22 mouse cellular contexts compared by ENCODE assay signal in genomic region chr17:75388402-75388801, GRCm38 (mm10). TPM values are rescaled to one million over a fixed set of nuclear protein-coding genes. Genes with fewer than 3 reads are reported as not detected.
A peak's percentile ranks its signal among the peaks of the same experiment; 100 is the strongest.
DNase-seq lines count a peak whose midpoint lies in the region; TF ChIP-seq lines count a peak whose summit lies in the region.
"Had no signal": no experiment of that assay in that cellular context is flagged by ENCODE, and none has a peak within 500 bp of the region (broad histone marks: within the 10 kb centered on the region; RNA-seq: fewer than 3 reads in every experiment).

No protein-coding gene starts in this region.

- no peak for DNase-seq in gastrocnemius, adult 2 months
- no peak for DNase-seq in gastrocnemius, postnatal 4 days (ENCODE audit: low spot score in 2 of 2)
- no peak for DNase-seq in left cerebral cortex, adult 2 months (ENCODE audit: extremely low spot score in 1 of 2, low spot score in 2 of 2)
- no peak for DNase-seq in left cerebral cortex, postnatal 25 days (ENCODE audit: low spot score in 2 of 2)
- DNase-seq in ES-E14 (ENCODE audit: low read depth, low spot score): no peak
- DNase-seq in natural killer cell, adult 2 months (ENCODE audit: low spot score in 2 of 2): no peak
- no peak for DNase-seq in kidney, adult 18-20 months
- DNase-seq: adrenal gland, adult 2 months; adrenal gland, postnatal 14 days; B cell, adult 2 months; cerebellum, adult 11-12 months; cerebellum, adult 8-10 months; cerebellum, postnatal 14 days; gastrocnemius, postnatal 14 days; heart, adult 18-20 months; heart, postnatal 14 days had no signal

- H3K4me1 ChIP-seq in ES-E14 (ENCODE audit: control insufficient read depth in 2 of 2, insufficient read depth in 2 of 2, low read length in 2 of 2, poor library complexity in 1 of 2): no peaks in the 10 kb centered on the region; a peak in 1 of 4 replicates
- H3K4me1 ChIP-seq: forebrain, embryonic 10.5 days; forebrain, embryonic 13.5 days; heart, embryonic 10.5 days; hindbrain, embryonic 12.5 days; hindbrain, embryonic 15.5 days had no signal

- H3K4me3 ChIP-seq in gastrocnemius, adult 2 months: no peak overlapping the region
- H3K4me3 ChIP-seq in left cerebral cortex, adult 2 months: no peak overlapping the region
- no peak overlapping the region for H3K4me3 ChIP-seq in ES-E14 (ENCODE audit: insufficient read depth in 1 of 2, low read depth in 1 of 2, low read length in 2 of 2, poor library complexity in 1 of 2, severe bottlenecking in 1 of 2)
- H3K4me3 ChIP-seq: forebrain, embryonic 10.5 days; forebrain, embryonic 13.5 days; heart, embryonic 10.5 days; heart, embryonic 13.5 days; hindbrain, embryonic 12.5 days; hindbrain, embryonic 15.5 days had no signal

- no peaks in the 10 kb centered on the region for H3K36me3 ChIP-seq in ES-E14 (ENCODE audit: control insufficient read depth, insufficient read depth, low read length, poor library complexity, severe bottlenecking)
- H3K36me3 ChIP-seq: hindbrain, embryonic 12.5 days; hindbrain, embryonic 15.5 days had no signal

- intact Hi-C loops in gastrocnemius, adult 2 months (cut with DNase I): no loop called here
- intact Hi-C loops in left cerebral cortex, adult 2 months (cut with DNase I): no loop called here
- intact Hi-C loops in left cerebral cortex, postnatal 25 days (cut with DNase I): loop anchor here (10.0 kb wide), 1 partner anchor 304 kb away; no protein-coding TSS in a partner anchor

- H3K9ac ChIP-seq in ES-E14 (ENCODE audit: insufficient read depth, low read depth, low read length, poor library complexity, severe bottlenecking): no peak overlapping the region
- H3K9ac ChIP-seq: forebrain, embryonic 13.5 days; heart, embryonic 13.5 days; hindbrain, embryonic 12.5 days; hindbrain, embryonic 15.5 days had no signal

- no peak overlapping the region for H3K27ac ChIP-seq in gastrocnemius, adult 2 months
- H3K27ac ChIP-seq in left cerebral cortex, adult 2 months: no peak overlapping the region
- no peak overlapping the region for H3K27ac ChIP-seq in ES-E14 (ENCODE audit: insufficient read depth, low read depth, low read length, poor library complexity, severe bottlenecking)
- H3K27ac ChIP-seq: forebrain, embryonic 10.5 days; forebrain, embryonic 13.5 days; heart, embryonic 10.5 days; heart, embryonic 13.5 days; hindbrain, embryonic 12.5 days; hindbrain, embryonic 15.5 days had no signal

- H3K9me3 ChIP-seq in ES-E14 (ENCODE audit: control insufficient read depth, insufficient read depth, low read depth, low read length): no peaks in the 10 kb centered on the region
- H3K9me3 ChIP-seq: forebrain, embryonic 10.5 days; forebrain, embryonic 13.5 days; heart, embryonic 10.5 days; heart, embryonic 13.5 days; hindbrain, embryonic 12.5 days; hindbrain, embryonic 15.5 days had no signal

- in situ Hi-C loops in ES-E14 (cut with MboI; ENCODE audit: low sequenced_read_pairs in 2 of 2, unreplicated experiment in 2 of 2): no loop called here

- TF ChIP-seq CTCF in gastrocnemius, adult 2 months (IDR thresholded peaks at IDR 0.05): peak; percentile 51
- TF ChIP-seq CTCF in left cerebral cortex, adult 2 months (IDR thresholded peaks at IDR 0.05): peak; percentile 50

TF ChIP-seq in ES-E14, 5 proteins besides CTCF, POLR2A, EP300 and RAD21:
- TF ChIP-seq MAFK (IDR thresholded peaks at IDR 0.05; ENCODE audit: insufficient read depth, low read depth, low read length): no peak
- 0 out of 2 replicates have a peak, but pooled peaks have one; percentile 5 for TF ChIP-seq ZC3H11A (IDR thresholded peaks at IDR 0.05; ENCODE audit: borderline replicate concordance, low read depth, low read length)
- no peak for TF ChIP-seq ZNF384 (IDR thresholded peaks at IDR 0.05; ENCODE audit: low read depth, low read length)

RNA-seq across cellular contexts. Expression of gene Rasgrp3, which starts 47.3 kb away (rescaled TPM):
- 10 to 100 TPM; 31.2 to 52.3 TPM for total RNA-seq in gastrocnemius, adult 2 months (2021)
- 10 to 100 TPM; 35.3 to 38.4 TPM for total RNA-seq in gastrocnemius, postnatal 4 days (2021)
- total RNA-seq in left cerebral cortex, adult 2 months (2021): 1 to 10 TPM; 7.4 to 9.0 TPM
- total RNA-seq in left cerebral cortex, postnatal 25 days (2021): 10 to 100 TPM; 10.4 to 10.9 TPM
- 0.16 and 0.85 TPM in 2 replicates for total RNA-seq in ES-E14 (2012; rRNA removed)
